Mouse (Mus musculus): ENCODE measurements at regions not wholly inside any gene's neighbourhood (a gene's known extent, or its start where the extent isn't known, plus 50 kb on each side); places are given as distances from the start of the nearest gene placed in this dataset.

- H3K36me3 ChIP-seq (ENCODE audit: control insufficient read depth, insufficient read depth), result no peaks in the 10 kb centered on the region
- no peak overlapping the region for H3K9ac ChIP-seq (ENCODE audit: low read depth, low read length)
- H3K4me2 ChIP-seq (ENCODE audit: low read depth, low read length), result no peak overlapping the region
- ATAC-seq (ENCODE audit: low read depth), result no peak
- 28% methylated on average over 1 of the region's 1 CpGs for WGBS (ENCODE audit: insufficient replicate concordance)
- no peaks in the 10 kb centered on the region for H3K4me1 ChIP-seq (ENCODE audit: control insufficient read depth, low read depth, low read length)
- no peaks in the 10 kb centered on the region for H3K9me3 ChIP-seq (replicated peaks; ENCODE audit: control insufficient read depth, low read length)
- no peak overlapping the region for H3K27ac ChIP-seq (ENCODE audit: low read length)
- no peak overlapping the region for H3K4me3 ChIP-seq (ENCODE audit: low read depth, low read length)
- H3K27me3 ChIP-seq (ENCODE audit: control insufficient read depth, insufficient read depth, low read depth, low read length), result no peaks in the 10 kb centered on the region
Observed at GRCm38 (mm10) chrX:142456022-142456421, 65.7 kb upstream of the Acsl4 start.

GRCm38 (mm10) chrX:142464174-142464573, 73.8 kb upstream of the Acsl4 start:
- no peak overlapping the region for H3K4me3 ChIP-seq (ENCODE audit: low read depth, low read length)
- H3K27ac ChIP-seq (ENCODE audit: low read length), result no peak overlapping the region
- 33% methylated on average over 2 of the region's 2 CpGs for WGBS (ENCODE audit: insufficient replicate concordance)
- H3K27me3 ChIP-seq (ENCODE audit: control insufficient read depth, insufficient read depth, low read depth, low read length), result peaks cover 3% of the 10 kb centered on the region; the same call in 1 of the 2 replicates
- no peak for ATAC-seq (ENCODE audit: low read depth)
- H3K36me3 ChIP-seq (ENCODE audit: control insufficient read depth, insufficient read depth), result no peaks in the 10 kb centered on the region
- no peak overlapping the region for H3K4me2 ChIP-seq (ENCODE audit: low read depth, low read length)
- no peaks in the 10 kb centered on the region for H3K9me3 ChIP-seq (replicated peaks; ENCODE audit: control insufficient read depth, low read length)
- H3K9ac ChIP-seq (ENCODE audit: low read depth, low read length), result no peak overlapping the region
- H3K4me1 ChIP-seq (ENCODE audit: control insufficient read depth, low read depth, low read length), result no peaks in the 10 kb centered on the region

- H3K9me3 ChIP-seq (replicated peaks; ENCODE audit: control insufficient read depth, low read length), result no peaks in the 10 kb centered on the region
- 48% methylated on average over 6 of the region's 6 CpGs for WGBS (ENCODE audit: insufficient replicate concordance)
- no peak for ATAC-seq (ENCODE audit: low read depth)
- no peak overlapping the region for H3K4me2 ChIP-seq (ENCODE audit: low read depth, low read length)
- H3K9ac ChIP-seq (ENCODE audit: low read depth, low read length), result no peak overlapping the region
- H3K27ac ChIP-seq (ENCODE audit: low read length), result no peak overlapping the region
- no peaks in the 10 kb centered on the region for H3K36me3 ChIP-seq (ENCODE audit: control insufficient read depth, insufficient read depth)
- no peak overlapping the region for H3K4me3 ChIP-seq (ENCODE audit: low read depth, low read length)
- peaks cover 3% of the 10 kb centered on the region; the same call in 1 of the 2 replicates for H3K27me3 ChIP-seq (ENCODE audit: control insufficient read depth, insufficient read depth, low read depth, low read length)
- no peaks in the 10 kb centered on the region for H3K4me1 ChIP-seq (ENCODE audit: control insufficient read depth, low read depth, low read length)
Observed at GRCm38 (mm10) chrX:142464756-142465155, 74.4 kb upstream of the Acsl4 start.

GRCm38 (mm10) chrX:142467850-142468256, 77.5 kb upstream of the Acsl4 start:
- no peak for ATAC-seq (ENCODE audit: low read depth)
- Histone ChIP-seq H3K9ac (ENCODE audit: low read depth, low read length) (no peak overlapping the region), H3K4me3 (ENCODE audit: low read depth, low read length) (no peak overlapping the region), H3K27ac (ENCODE audit: low read length) (no peak overlapping the region), H3K36me3 (ENCODE audit: control insufficient read depth, insufficient read depth) (no peaks in the 10 kb centered on the region), H3K27me3 (ENCODE audit: control insufficient read depth, insufficient read depth, low read depth, low read length) (peaks cover 3% of the 10 kb centered on the region; the same call in 1 of the 2 replicates), H3K4me1 (ENCODE audit: control insufficient read depth, low read depth, low read length) (no peaks in the 10 kb centered on the region), H3K9me3 (replicated peaks; ENCODE audit: control insufficient read depth, low read length) (no peaks in the 10 kb centered on the region), H3K4me2 (ENCODE audit: low read depth, low read length) (no peak overlapping the region)
- 38% methylated on average over 5 of the region's 5 CpGs for whole genome bisulfite sequencing (ENCODE audit: insufficient replicate concordance)

GRCm38 (mm10) chrX:142468388-142468787, 78.1 kb upstream of the Acsl4 start:
- 42% methylated on average over 4 of the region's 4 CpGs for WGBS (ENCODE audit: insufficient replicate concordance)
- H3K9me3 ChIP-seq (replicated peaks; ENCODE audit: control insufficient read depth, low read length), result no peaks in the 10 kb centered on the region
- H3K4me1 ChIP-seq (ENCODE audit: control insufficient read depth, low read depth, low read length), result no peaks in the 10 kb centered on the region
- no peak overlapping the region for H3K9ac ChIP-seq (ENCODE audit: low read depth, low read length)
- H3K36me3 ChIP-seq (ENCODE audit: control insufficient read depth, insufficient read depth), result no peaks in the 10 kb centered on the region
- H3K4me3 ChIP-seq (ENCODE audit: low read depth, low read length), result no peak overlapping the region
- ATAC-seq (ENCODE audit: low read depth), result no peak
- H3K4me2 ChIP-seq (ENCODE audit: low read depth, low read length), result no peak overlapping the region
- H3K27ac ChIP-seq (ENCODE audit: low read length), result no peak overlapping the region
- peaks cover 3% of the 10 kb centered on the region; the same call in 1 of the 2 replicates for H3K27me3 ChIP-seq (ENCODE audit: control insufficient read depth, insufficient read depth, low read depth, low read length)

- WGBS (ENCODE audit: insufficient replicate concordance), result 19% methylated on average over 7 of the region's 7 CpGs
- H3K27me3 ChIP-seq (ENCODE audit: control insufficient read depth, insufficient read depth, low read depth, low read length), result peaks cover 3% of the 10 kb centered on the region; the same call in 1 of the 2 replicates
- ATAC-seq (ENCODE audit: low read depth), result no peak
- H3K4me3 ChIP-seq (ENCODE audit: low read depth, low read length), result no peak overlapping the region
- H3K4me2 ChIP-seq (ENCODE audit: low read depth, low read length), result no peak overlapping the region
- H3K4me1 ChIP-seq (ENCODE audit: control insufficient read depth, low read depth, low read length), result no peaks in the 10 kb centered on the region
- H3K9me3 ChIP-seq (replicated peaks; ENCODE audit: control insufficient read depth, low read length), result no peaks in the 10 kb centered on the region
- H3K36me3 ChIP-seq (ENCODE audit: control insufficient read depth, insufficient read depth), result no peaks in the 10 kb centered on the region
- no peak overlapping the region for H3K27ac ChIP-seq (ENCODE audit: low read length)
- H3K9ac ChIP-seq (ENCODE audit: low read depth, low read length), result no peak overlapping the region
Observed at GRCm38 (mm10) chrX:142469048-142469634, 78.8 kb upstream of the Acsl4 start.

GRCm38 (mm10) chrX:142470083-142470482, 79.7 kb upstream of the Acsl4 start:
- no peaks in the 10 kb centered on the region for H3K36me3 ChIP-seq (ENCODE audit: control insufficient read depth, insufficient read depth)
- no peak overlapping the region for H3K4me2 ChIP-seq (ENCODE audit: low read depth, low read length)
- H3K27ac ChIP-seq (ENCODE audit: low read length), result no peak overlapping the region
- no peak overlapping the region for H3K4me3 ChIP-seq (ENCODE audit: low read depth, low read length)
- ATAC-seq (ENCODE audit: low read depth), result no peak
- no peaks in the 10 kb centered on the region for H3K9me3 ChIP-seq (replicated peaks; ENCODE audit: control insufficient read depth, low read length)
- WGBS (ENCODE audit: insufficient replicate concordance), result 53% methylated on average over 1 of the region's 1 CpGs
- no peaks in the 10 kb centered on the region; the same call in 1 of the 2 replicates for H3K27me3 ChIP-seq (ENCODE audit: control insufficient read depth, insufficient read depth, low read depth, low read length)
- H3K9ac ChIP-seq (ENCODE audit: low read depth, low read length), result no peak overlapping the region
- no peaks in the 10 kb centered on the region for H3K4me1 ChIP-seq (ENCODE audit: control insufficient read depth, low read depth, low read length)

- 59% methylated on average over 5 of the region's 5 CpGs for WGBS (ENCODE audit: insufficient replicate concordance)
- Histone ChIP-seq H3K27me3 (ENCODE audit: control insufficient read depth, insufficient read depth, low read depth, low read length) (no peaks in the 10 kb centered on the region), H3K36me3 (ENCODE audit: control insufficient read depth, insufficient read depth) (no peaks in the 10 kb centered on the region), H3K4me2 (ENCODE audit: low read depth, low read length) (no peak overlapping the region), H3K4me3 (ENCODE audit: low read depth, low read length) (no peak overlapping the region), H3K27ac (ENCODE audit: low read length) (no peak overlapping the region), H3K4me1 (ENCODE audit: control insufficient read depth, low read depth, low read length) (no peaks in the 10 kb centered on the region), H3K9me3 (replicated peaks; ENCODE audit: control insufficient read depth, low read length) (no peaks in the 10 kb centered on the region), H3K9ac (ENCODE audit: low read depth, low read length) (no peak overlapping the region)
- ATAC-seq (ENCODE audit: low read depth), result no peak
Observed at GRCm38 (mm10) chrX:142481203-142481815, 91.0 kb upstream of the Acsl4 start.

- no peaks in the 10 kb centered on the region for H3K4me1 ChIP-seq (ENCODE audit: control insufficient read depth, low read depth, low read length)
Observed at GRCm38 (mm10) chrX:142488078-142488477, 97.7 kb upstream of the Acsl4 start.

More at GRCm38 (mm10) chrX:142488078-142488477, 97.7 kb upstream of the Acsl4 start:
- 64% methylated on average over 4 of the region's 4 CpGs for WGBS (ENCODE audit: insufficient replicate concordance)
- Histone ChIP-seq H3K27me3 (ENCODE audit: control insufficient read depth, insufficient read depth, low read depth, low read length) (no peaks in the 10 kb centered on the region), H3K4me3 (ENCODE audit: low read depth, low read length) (no peak overlapping the region), H3K9me3 (replicated peaks; ENCODE audit: control insufficient read depth, low read length) (no peaks in the 10 kb centered on the region), H3K4me2 (ENCODE audit: low read depth, low read length) (no peak overlapping the region), H3K27ac (ENCODE audit: low read length) (no peak overlapping the region), H3K9ac (ENCODE audit: low read depth, low read length) (no peak overlapping the region), H3K36me3 (ENCODE audit: control insufficient read depth, insufficient read depth) (no peaks in the 10 kb centered on the region)
- no peak for ATAC-seq (ENCODE audit: low read depth)

All from liver, embryonic 16.5 days (tissue).